Mouse (Mus musculus) gastrocnemius, adult 2 months (tissue): ENCODE measurements at regions not wholly inside any gene's neighbourhood (a gene's known extent, or its start where the extent isn't known, plus 50 kb on each side); places are given as distances from the start of the nearest gene placed in this dataset.

ENCODE experiments used
- DNase-seq: peaks from one replicate; pipeline ENCODE4 v3.0.0; 2022
- H3K27ac ChIP-seq: fragments of 200-600 bp; 2 replicates; pipeline ENCODE4 v1.8.1; 2022; ENCODE audit warnings: mild to moderate bottlenecking
- H3K4me3 ChIP-seq: fragments of 200-600 bp; 2 replicates; pipeline ENCODE4 v1.8.1; 2022; ENCODE audit warnings: mild to moderate bottlenecking, moderate library complexity
- CTCF ChIP-seq: fragments of 200-600 bp; IDR thresholded peaks from 2 replicates; pipeline ENCODE4 v1.8.1; 2022; ENCODE audit warnings: antibody characterized with exemption, mild to moderate bottlenecking, moderate library complexity
- intact Hi-C: fragments of 180-260 bp; cut with DNase I; formaldehyde crosslinking; loops from one replicate; pipeline ENCODE4 v1.15.1; 2025

DNA sequence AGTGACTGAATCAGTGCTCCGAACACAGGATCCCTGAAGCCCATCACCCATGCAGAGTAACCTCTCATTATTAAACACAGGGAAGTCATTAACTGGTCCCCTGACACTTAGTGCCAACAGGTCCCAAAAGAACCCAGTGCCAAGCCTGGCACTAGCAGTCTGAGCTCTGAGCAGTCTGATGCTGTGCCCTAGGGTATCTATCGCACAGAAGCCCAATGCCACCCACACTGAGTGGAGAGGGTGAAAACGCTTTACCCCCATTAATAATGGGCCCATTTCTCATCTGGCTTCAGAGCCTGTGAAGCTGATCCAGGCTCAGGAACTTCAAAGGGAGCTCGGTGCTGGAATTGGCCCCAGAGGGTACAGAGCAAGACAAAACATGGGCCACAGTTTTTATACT is 272.8 kb downstream of the Mycn start:
- DNase-seq = no peak
- Histone ChIP-seq H3K27ac (no peak overlapping the region), H3K4me3 (no peak overlapping the region)
- no peak for TF ChIP-seq CTCF
- intact Hi-C loops = no loop called here

DNA sequence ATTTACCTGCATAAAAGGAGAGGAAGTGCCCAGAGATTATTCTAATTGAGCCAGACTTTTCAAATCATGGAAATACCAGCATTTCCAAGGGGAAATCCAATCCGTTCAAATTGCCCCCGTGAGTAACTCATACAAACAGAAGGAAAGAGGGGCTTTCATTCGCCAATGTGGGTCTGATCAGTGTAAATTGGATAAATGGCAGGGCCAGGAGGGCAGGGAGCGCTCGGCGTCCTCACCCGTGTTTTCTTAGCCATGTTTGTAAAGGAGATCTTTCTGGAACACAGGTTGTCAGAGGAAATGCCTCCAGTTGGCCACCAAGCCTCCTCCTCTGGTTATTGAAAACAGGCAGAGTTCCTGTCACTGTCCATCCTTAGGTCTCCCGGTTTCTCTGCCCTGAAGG is 286.1 kb downstream of the Mycn start:
- DNase-seq = no peak
- intact Hi-C loops = no loop called here

DNA sequence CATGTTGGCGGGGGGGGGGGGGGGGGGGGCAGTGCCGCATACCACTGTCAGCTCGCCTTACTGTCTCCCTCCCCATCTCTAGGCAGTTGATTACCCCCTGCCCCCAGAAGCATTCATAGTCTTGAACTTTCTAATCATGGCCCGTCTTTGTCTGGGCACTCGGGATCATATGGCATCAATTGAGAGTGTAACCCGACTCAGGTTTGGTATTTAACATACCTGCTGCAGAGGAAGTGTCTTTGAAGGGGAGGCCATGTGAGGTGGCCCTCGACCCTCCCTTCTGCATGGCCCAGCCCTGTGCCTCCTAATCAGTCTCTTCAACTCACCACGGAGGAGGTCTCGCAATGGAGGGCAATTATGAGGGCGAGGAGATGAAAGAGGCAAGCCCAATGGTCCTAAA is 286.5 kb downstream of the Mycn start:
- no peak overlapping the region for H3K27ac ChIP-seq
- no peak for DNase-seq
- intact Hi-C loops = no loop called here
- no peak for TF ChIP-seq CTCF
- no peak overlapping the region for H3K4me3 ChIP-seq

More for the DNA sequence above, 286.1 kb downstream of the Mycn start:
- Histone ChIP-seq H3K4me3 (no peak overlapping the region), H3K27ac (no peak overlapping the region)
- TF ChIP-seq CTCF = no peak

DNA sequence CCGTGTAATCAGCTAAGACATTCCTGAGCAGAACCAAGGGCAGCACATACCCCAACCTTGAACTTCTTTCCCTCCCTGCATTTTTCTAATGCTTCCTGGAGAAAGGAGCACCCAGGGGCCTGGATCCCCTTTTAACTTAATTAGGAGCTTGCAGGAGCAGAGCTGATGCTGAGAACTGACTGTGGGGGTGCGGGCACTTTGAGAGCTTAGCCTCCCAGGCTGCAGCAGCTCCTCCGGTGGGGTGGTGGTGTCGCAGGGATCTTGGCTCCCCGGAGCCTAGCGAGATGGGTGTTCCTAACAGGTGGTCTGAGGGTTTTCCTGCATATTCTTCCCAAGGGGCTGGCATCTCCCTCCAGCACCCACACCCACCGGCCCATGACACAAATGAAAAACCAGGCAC is 289.4 kb downstream of the Mycn start:
- H3K4me3 ChIP-seq = no peak overlapping the region
- DNase-seq = no peak
- intact Hi-C loops = no loop called here
- TF ChIP-seq CTCF = no peak
- no peak overlapping the region for H3K27ac ChIP-seq

DNA sequence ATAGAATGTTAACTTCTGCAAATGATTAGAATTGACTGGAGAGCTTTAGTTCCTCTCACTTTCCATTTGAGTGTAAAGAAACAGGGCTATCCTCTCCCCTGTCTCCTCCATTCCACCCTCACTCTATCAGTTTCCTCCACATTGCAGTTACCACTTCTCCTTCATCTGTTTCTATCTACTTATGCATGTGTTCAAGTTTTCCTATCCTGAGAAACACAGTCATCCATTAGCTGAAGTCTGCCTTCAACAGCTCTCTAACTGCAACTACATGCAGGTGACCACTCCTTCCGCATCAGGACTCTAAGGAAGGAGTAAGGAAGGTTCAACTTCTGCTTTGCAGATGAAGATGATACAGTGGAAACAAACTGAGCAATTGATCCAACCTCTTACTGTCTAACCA is 291.4 kb downstream of the Mycn start:
- intact Hi-C loops = no loop called here

DNA sequence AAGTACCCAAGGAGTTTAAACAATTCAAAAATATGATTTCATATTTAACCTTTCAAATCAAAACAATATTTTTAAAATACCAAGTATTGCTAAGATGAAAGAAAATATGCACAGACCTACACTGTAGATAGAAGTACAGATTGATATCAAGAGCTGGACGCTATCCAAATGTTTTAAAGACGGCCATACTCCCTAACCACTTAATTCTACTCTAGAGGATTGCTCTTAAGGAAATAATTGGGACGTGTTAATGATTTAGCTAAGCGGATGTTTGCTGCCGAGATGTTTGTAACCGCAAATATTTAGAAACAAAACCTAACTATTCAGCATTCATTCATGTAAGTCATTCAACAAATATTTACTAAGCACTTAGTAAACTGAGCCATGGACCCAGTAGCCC is 294.2 kb downstream of the Mycn start:
- intact Hi-C loops = no loop called here
- no peak for DNase-seq
- no peak overlapping the region for H3K4me3 ChIP-seq
- no peak for TF ChIP-seq CTCF
- H3K27ac ChIP-seq = no peak overlapping the region

More for the DNA sequence above, 291.4 kb downstream of the Mycn start:
- Histone ChIP-seq H3K4me3 (no peak overlapping the region), H3K27ac (no peak overlapping the region)
- no peak for DNase-seq
- no peak for TF ChIP-seq CTCF

DNA sequence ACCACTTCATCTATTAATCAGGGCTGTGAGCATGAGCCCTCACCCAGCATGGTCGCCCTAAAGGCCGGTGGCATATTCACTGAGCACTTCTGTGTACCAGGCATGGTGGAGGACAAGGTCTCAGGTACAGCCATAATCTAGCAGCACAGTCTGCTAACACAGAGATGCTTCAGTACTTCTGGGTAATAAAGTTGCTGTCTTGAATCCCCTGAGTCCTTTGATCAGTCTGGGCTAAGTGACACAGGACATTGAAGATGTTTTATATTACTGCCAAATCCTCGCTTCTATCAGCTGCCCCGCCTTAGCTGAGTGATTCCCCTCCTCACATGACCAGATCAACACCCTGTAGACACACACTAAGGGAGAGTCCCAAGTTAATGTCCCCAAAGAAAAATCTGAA is 296.5 kb downstream of the Mycn start:
- intact Hi-C loops = no loop called here
- no peak for DNase-seq
- TF ChIP-seq CTCF = no peak
- Histone ChIP-seq H3K27ac (no peak overlapping the region), H3K4me3 (no peak overlapping the region)

DNA sequence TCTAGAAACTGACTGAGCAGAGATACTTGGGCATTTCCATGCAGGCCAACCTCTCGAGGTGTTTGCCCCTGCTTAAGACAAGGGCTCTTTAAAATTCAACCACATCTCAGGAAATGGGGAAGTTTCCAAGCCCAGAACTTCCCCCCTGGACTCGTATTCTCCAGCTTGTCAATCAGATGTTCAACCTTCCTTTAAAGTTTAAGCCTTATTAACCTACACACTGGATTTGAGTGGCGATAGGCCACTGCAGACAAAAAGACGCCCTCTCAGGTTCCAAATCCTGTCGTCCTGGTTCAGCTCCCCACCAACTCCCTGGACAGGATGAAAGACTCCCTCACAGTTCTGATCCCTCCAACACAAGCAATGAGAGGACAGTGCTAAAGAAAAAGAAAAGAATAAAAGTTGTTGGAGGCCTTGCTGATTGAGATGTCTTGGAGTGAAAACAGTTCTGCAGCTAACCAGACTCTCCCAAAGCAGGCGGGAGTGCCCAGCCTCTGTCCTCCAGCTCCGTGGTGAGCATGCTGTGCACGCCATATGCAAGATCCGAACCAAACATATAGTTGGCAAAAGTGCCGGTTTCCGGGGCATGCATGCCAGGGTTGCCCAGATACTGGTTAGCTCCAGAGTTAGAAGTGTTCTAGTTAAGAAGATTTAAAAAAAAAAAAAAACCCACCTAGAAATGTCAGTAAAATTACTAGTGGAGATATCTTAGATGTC is 298.3 kb downstream of the Mycn start:
- intact Hi-C loops = no loop called here
- Histone ChIP-seq H3K27ac (no peak overlapping the region), H3K4me3 (no peak overlapping the region)
- no peak for DNase-seq
- no peak for TF ChIP-seq CTCF

DNA sequence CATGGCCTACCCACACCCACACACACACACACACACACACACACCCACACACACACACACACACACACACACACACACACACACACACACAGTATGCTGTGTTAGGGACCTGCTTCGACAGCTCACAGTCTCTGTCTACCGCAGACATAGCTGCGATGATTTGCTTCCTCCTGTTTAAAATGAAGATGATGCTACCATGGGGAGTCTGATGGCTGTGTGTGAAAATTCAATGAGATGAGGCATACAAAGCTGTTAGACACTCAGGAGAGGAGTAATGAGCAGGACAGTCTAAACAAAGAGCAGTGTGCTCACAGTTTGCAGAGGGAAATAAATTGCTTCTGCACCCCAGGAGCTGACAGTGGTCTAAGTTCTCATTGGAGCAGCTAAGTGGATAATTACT is 306.4 kb downstream of the Mycn start:
- no peak for TF ChIP-seq CTCF
- Histone ChIP-seq H3K27ac (no peak overlapping the region), H3K4me3 (no peak overlapping the region)
- DNase-seq = no peak
- intact Hi-C loops = no loop called here

DNA sequence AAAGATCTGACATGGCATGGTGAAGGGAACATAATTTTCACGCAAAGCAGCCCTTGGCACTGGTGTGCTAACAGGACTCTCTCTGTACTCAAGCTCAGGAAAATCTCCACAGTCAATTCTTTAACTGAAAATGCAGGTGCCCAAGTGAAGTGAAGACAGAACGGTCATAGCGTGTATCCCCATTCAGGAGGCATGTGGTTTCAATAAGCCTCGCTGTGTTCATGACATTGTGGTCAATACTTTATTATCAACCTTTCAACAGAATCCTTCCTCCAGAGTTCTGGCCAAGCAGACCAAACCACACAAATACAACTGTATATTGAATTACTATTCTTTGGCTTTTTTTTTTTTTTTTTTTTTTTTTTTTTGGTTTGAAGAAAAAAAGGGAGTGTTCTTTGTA is 314.1 kb downstream of the Mycn start:
- Histone ChIP-seq H3K27ac (no peak overlapping the region), H3K4me3 (no peak overlapping the region)
- intact Hi-C loops = no loop called here
- TF ChIP-seq CTCF = no peak
- DNase-seq = no peak

DNA sequence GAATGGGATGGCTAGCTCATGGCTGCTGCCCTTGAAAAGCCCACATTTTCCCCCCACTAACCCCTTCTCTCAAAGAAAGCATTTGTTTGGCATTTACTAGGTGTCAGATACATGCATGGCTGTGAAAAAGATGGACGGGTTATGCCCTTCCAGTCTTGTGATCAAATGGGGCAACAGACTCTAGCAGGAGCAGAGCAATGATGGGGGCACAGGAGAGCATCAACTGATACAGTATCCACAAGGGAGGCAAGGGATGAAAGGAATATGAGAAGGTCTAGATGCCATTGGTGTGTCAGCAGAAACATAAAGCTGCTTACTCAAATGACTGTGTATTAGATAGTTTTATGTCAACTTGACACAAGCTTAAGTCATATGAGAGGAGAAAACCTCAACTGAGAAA is 315.9 kb downstream of the Mycn start:
- DNase-seq = no peak
- TF ChIP-seq CTCF = no peak
- Histone ChIP-seq H3K27ac (no peak overlapping the region), H3K4me3 (no peak overlapping the region)
- intact Hi-C loops = no loop called here

DNA sequence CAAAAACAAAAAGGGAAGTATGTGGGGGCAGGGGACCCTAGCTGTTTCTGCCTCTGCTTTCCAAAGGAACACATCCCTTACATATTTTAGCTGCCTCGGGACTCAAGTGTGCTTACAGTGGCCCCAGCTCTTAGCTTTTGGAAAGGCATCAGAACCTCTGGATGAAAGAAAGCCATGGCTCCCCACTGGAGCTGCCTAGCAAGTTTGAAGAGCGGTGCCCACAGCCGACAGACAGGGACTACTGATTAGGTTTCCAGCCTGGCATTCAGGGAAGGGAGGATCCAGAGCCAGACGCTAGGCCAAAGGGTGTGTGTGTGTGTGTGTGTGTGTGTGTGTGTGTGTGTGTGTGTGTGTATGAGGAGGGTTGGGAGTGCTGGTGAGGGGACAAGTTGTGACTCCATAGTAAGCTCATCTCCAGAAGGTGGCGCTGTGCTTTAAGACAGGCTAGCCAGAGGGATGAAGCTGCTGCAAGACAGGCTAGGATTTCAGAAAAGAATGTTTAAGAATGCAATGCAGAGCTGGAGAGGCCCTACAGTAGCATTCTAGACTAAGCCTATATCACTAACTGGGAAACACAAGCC is 318.9 kb downstream of the Mycn start:
- intact Hi-C loops = loop anchor here (2.0 to 5.0 kb wide), 2 partner anchors 201 to 592 kb away; no protein-coding TSS in a partner anchor
- H3K4me3 ChIP-seq = no peak overlapping the region
- TF ChIP-seq CTCF = peak; percentile 66
- H3K27ac ChIP-seq = no peak overlapping the region
- peak; percentile 77 for DNase-seq

DNA sequence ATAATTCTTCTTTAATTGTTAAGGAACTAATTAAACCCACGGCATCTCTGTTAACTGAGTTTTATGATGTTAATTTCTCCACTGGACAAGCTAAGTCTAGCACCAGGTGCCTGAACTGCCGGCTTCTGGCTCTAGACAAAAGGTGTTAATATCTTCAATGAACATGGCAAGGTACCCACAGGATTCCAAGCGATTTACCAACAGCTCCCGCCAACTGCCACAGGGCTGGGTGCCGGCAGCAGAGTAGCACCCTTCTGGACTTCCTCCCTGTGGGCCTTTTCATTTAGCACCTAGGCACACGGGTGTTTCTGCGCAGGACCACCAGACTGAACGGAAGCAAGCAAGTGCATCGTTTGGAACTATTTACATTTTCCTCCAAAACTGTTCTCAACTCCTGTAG is 320.2 kb downstream of the Mycn start:
- H3K4me3 ChIP-seq = no peak overlapping the region
- intact Hi-C loops = loop anchor here (5.0 kb wide), 1 partner anchor 199 kb away; no protein-coding TSS in a partner anchor
- TF ChIP-seq CTCF = no peak

DNA sequence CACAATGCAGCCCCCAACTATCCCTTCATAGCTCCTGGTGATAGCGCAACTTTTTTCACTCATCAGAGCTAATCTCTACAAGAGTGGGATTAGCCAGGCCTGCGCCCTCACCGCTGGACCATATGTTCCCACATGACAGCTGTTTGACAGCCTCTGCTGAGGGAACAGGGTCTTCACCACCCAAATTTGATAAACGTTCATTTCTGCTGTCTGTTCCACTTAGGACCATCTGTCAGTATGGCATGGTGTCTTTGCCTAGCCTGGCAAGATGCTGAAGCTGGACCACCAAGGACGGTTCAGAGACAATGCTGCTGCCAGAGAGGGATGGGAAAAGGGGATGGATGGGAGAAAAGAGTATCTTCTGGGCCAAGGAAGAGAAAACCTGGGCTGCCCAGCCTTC is 321.4 kb downstream of the Mycn start:
- intact Hi-C loops = loop anchor here (5.0 kb wide), 1 partner anchor 198 kb away; no protein-coding TSS in a partner anchor

More for the DNA sequence above, 320.2 kb downstream of the Mycn start:
- no peak for DNase-seq
- no peak overlapping the region for H3K27ac ChIP-seq

More for the DNA sequence above, 321.4 kb downstream of the Mycn start:
- TF ChIP-seq CTCF = no peak
- no peak overlapping the region for H3K4me3 ChIP-seq
- no peak overlapping the region for H3K27ac ChIP-seq
- DNase-seq = no peak
